Mouse (Mus musculus) heart, postnatal 0 days (tissue): Measurements from ENCODE around the gene Cldn13.
A peak's percentile ranks its signal among the peaks of the same experiment; 100 is the strongest.

Experiments used
- CTCF ChIP-seq: IDR thresholded peaks from 2 replicates; pipeline ENCODE4 v1.5.1; 2016; ENCODE audit warnings: antibody characterized with exemption, control low read depth, low read depth
- EP300 ChIP-seq: IDR thresholded peaks from 2 replicates; pipeline ENCODE4 v1.6.1; 2016; ENCODE audit warnings: antibody characterized with exemption, low read depth

DNA sequence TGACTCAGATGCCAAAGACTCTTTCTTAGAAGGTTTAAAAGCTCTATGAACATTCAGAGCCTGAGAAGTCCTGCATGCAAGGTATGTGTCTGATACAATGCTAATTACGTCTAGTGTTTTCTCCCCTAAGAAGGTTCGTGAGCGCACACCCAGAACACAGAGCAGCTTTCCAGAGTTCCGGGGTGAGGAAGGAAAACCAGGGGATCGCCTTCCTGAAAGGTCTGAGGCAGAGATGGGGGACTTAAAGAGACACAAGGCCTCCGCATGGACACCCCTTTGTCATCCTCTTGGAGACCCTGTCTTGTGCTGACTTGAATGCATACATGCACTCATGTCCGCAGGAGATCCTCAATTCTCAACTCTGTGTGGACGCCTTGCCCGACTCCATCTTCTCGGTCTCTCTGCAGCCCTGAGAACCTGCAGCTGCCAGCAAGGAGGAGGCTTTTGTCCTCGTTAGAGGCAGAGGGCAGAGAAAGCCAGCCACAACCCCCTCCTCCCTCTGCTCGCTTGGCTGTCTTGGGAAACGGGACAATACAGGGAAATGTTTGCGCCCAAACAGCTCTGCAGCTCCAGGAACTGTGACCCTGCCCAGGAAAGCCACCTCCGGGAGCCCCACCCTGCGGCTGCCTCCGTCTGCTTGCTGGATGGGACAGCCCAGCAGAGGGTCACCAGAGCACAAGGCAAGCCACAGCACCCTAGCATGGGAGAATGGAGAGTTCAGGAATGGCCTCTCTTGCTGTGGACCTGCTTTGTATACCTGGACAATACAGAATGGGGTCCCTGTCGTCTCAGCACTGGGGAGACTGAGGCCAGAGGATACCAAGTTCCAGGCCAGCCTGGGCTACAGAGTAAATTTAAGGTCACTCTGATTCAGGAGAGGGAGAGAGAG lies 27.6 kb downstream of the Cldn13 start:
- TF ChIP-seq CTCF (no peak), EP300 (0 out of 2 replicates have a peak, but pooled peaks have one; percentile 40)
